Mouse (Mus musculus) CD8-positive naive resting alpha-beta T cell, adult 2 months (primary cell): ENCODE data around the gene Naa20.

ENCODE experiments used
- DNase-seq, 2 experiments: peaks; one replicate each; pipeline ENCODE4 v3.0.0; 2022; ENCODE audit warnings: low read depth in 2 of 2, low spot score in 2 of 2

Naa20 gene

DNA sequence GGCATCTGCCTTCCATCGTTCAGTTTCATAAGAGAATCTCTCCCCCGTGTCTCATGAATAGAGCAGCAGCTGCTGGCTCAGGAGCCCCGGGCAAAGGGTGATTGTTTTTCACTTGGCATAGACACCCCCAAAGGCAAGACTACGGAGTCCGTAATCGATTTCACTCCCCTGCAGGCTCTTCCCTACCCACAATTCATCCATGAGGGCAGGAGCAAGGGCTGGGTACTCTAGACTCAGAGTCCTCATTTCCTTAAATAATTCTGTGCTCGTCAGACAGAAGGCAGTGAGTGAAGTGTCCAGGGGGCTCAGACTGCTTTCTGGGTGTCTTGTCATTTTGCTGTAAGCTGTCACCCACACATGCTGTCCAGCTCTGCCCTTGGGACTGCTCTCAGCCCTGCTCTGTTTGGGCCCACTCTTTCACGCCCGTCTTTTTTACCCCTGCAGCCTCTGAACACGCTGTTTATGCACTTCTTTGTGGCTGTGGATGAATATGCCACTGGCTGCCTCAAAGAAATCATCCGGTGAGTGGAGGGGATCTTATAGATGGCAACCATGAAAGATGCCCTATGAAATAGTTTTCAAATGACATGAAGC is 47.7 kb downstream of the Naa20 start:
- no peak for DNase-seq

DNA sequence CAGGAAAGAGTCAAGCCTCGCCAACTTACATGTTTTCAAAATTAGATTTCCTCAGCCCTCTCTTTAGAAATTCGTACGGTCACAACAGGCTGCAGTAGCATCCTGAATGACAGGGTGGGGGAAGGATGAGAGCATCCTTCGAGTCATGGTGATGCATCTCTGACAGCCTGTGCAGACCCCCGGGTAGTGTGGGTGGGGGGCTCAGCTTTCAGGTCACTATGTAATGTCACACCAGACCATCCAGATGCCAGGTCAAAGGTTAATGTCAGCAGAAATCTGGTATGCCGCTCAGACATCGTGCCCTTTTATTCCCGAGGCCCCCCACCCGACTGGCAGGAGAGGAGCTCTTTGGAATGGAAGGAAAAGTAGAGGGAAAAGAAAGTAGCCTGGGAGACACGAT is 48.3 kb downstream of the Naa20 start:
- DNase-seq = no peak

DNA sequence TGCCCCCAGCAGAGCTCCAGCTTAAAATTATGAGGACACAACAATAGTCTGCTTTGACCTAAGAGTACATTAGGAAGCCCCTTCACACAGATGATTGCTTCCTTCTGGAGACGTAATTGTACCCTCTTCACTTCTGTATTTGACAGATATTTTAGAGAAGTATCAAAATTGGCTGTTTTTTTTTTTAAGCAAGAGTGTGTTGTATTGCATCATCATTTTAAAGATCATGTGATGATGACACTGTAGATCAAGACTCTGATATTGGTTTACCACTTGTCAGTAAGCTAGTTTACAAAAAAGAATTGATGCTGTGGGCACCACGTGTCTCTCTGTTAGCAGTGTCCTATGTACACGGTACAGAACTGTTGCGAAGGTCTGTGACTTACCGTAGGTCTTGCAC is 50.8 kb downstream of the Naa20 start:
- no peak for DNase-seq

DNA sequence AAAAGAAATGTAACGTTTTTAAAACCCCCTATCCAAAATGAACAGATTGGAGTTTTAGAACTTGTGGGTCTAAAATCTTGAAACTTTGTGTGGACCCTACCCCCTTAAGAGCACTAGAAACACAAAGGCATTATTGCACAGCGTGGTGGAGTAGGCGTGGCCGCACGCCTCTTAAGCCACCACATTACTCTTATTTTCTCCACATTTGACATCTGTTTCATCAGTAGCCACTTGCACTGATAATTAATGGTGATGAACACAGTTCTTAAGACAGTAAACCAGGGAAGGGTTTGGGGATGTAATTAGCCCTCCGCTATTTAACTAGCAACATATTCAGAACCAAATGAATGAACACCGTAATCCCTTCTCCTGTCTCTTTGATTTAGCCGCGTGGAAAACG is 53.9 kb downstream of the Naa20 start:
- DNase-seq = no peak

DNA sequence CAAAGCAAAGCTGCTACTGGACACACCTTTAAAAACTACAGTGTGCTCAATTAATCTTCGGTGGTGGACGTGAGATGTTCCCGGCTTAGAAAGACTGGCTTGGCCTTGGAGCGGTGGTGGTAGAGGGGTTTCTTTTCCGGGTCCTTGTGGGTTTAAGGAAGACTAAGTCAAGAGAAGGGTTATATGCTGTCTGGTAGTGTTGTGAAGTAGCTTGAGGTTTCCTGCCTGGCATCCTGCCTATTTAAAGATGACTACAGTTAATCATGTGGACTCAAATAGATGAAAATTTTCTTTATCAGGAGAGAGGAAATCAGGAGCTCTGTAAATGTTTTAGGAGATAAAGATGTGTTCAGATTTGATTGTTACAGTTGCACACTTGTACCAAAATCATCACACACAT is 54.4 kb downstream of the Naa20 start:
- DNase-seq = no peak

DNA sequence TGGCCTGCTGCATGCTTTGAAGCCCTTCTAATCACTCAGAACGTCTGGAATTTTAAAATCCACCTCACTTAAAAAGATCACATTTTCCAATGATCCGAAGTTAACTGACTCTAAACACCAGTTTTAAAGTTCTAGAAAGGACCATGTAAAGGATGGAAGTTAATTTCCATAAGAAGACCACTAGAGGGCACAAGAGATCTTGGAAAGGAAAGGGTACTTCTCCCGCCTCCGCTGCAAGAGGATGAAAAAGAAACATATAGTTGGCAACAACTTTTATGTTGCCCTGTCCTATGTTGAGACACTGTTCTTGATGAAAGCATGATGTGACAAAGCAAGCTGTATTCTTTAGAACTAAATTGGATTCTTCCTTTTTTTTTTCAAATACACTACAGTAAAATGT is 55.6 kb downstream of the Naa20 start:
- peak in 1 of 2 experiments; percentile 15 for DNase-seq

DNA sequence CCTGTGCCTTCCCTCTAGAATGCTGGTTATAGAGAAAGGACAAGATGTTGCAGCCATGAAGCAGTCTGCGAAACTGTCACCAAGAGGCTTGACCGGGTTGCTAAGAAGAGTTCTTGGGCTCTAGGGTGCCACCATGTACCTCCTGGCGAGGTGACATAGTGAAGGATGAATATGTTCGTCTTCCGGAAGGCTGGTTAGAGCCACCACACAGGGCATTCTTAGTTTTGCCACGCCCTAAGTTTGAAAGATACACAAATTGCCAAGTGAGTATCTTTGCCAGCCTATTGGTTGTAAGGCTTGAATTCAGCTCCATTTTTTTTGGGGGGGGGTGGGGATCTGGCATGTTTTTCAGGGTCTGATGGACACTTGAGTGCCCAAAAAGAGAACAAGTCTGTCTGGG is 56.2 kb downstream of the Naa20 start:
- DNase-seq = no peak

DNA sequence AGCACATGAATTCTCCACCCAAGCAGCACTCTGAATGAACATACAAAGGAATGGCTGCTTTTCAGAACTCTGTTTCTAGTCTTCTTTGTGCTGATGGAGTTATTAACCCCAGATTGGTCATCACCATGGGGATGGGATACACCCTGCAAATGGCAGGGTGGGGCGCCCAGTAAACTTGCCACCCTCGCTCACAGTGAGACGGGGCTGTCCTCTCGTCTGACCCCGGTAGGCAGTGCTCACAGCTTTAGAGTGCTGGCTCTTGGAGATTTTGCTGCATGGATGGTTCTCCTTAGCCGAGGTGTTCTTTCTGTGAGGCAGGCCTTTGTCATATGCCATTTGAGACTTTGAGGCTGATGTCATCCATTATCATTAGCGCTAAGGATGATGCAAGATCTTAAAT is 56.7 kb downstream of the Naa20 start:
- no peak for DNase-seq

DNA sequence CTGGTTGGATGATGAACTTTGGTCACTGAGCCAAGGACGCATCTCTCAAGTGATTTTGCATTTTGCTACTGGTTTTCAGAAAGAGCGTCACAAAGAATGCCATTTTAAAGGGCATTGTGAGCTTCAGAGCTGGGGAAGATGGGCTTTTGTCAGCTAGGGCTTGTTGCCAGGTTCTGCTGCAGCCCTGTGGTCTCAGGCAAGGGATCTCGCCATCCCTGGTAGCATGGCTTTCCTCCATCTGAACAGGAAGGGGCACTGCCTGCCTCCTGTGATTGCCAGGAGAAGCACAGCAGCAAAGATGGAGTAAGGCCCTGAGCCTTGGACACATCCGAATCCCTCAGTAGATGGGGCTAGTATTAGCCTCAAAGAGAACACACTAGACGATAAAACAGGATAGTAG is 60.0 kb downstream of the Naa20 start:
- DNase-seq = no peak
